In genomic region chr12:17347327-17348047, GRCm38 (mm10) we compare ENCODE assay signal across 7 mouse cellular contexts. TPM values are rescaled to one million over a fixed set of nuclear protein-coding genes. Genes with fewer than 3 reads are reported as not detected.
DNase-seq lines count a peak whose midpoint lies in the region; ATAC-seq lines count a peak whose summit lies in the region.

No protein-coding gene starts in this region.

- DNase-seq in B cell, adult 2 months = peak; percentile 47 to 51
- peak; percentile 17 to 24 for DNase-seq in cerebellum, postnatal 36 days
- DNase-seq in limb, embryonic 11.5 days (ENCODE audit: low spot score) = peak; percentile 29
- no peak for DNase-seq in right cerebral cortex, postnatal 36 days (ENCODE audit: low spot score in 2 of 2)

- no peaks in the 10 kb centered on the region for H3K9me3 ChIP-seq in heart, embryonic 13.5 days
- no peaks in the 10 kb centered on the region for H3K9me3 ChIP-seq in limb, embryonic 11.5 days (ENCODE audit: control insufficient read depth, low read length)
- no peaks in the 10 kb centered on the region for H3K9me3 ChIP-seq in midbrain, embryonic 13.5 days

- peak overlapping the region; percentile 93 for H3K4me3 ChIP-seq in heart, embryonic 13.5 days
- H3K4me3 ChIP-seq in limb, embryonic 11.5 days (ENCODE audit: low read depth, low read length) = peak overlapping the region; percentile 81
- H3K4me3 ChIP-seq in midbrain, embryonic 13.5 days (replicated peaks) = peak overlapping the region; percentile 79

- peak overlapping the region; percentile 89 for H3K9ac ChIP-seq in heart, embryonic 13.5 days
- H3K9ac ChIP-seq in limb, embryonic 11.5 days (ENCODE audit: low read length) = peak overlapping the region; percentile 83
- H3K9ac ChIP-seq in midbrain, embryonic 13.5 days (replicated peaks) = peak overlapping the region; percentile 81

- H3K27ac ChIP-seq in heart, embryonic 13.5 days (replicated peaks) = peak overlapping the region; percentile 54; the same call in 1 of the 2 replicates
- no peak overlapping the region for H3K27ac ChIP-seq in limb, embryonic 11.5 days (replicated peaks; ENCODE audit: low read depth, low read length)
- H3K27ac ChIP-seq in midbrain, embryonic 13.5 days = peak overlapping the region; percentile 45; the same call in 1 of the 2 replicates

- H3K4me1 ChIP-seq in heart, embryonic 13.5 days = peaks cover 16% of the 10 kb centered on the region
- H3K4me1 ChIP-seq in limb, embryonic 11.5 days (ENCODE audit: control insufficient read depth, insufficient read depth, low read length) = peaks cover 7% of the 10 kb centered on the region; the same call in 1 of the 2 replicates
- H3K4me1 ChIP-seq in midbrain, embryonic 13.5 days (replicated peaks) = peaks cover 17% of the 10 kb centered on the region

- H3K27me3 ChIP-seq in heart, embryonic 13.5 days (replicated peaks) = no peaks in the 10 kb centered on the region
- H3K27me3 ChIP-seq in limb, embryonic 11.5 days (ENCODE audit: control insufficient read depth, insufficient read depth, low read length) = no peaks in the 10 kb centered on the region
- H3K27me3 ChIP-seq in midbrain, embryonic 13.5 days = no peaks in the 10 kb centered on the region

- peak; percentile 16 for ATAC-seq in CD4-positive, CD25-positive, alpha-beta regulatory T cell, adult 4 months
- no peak for ATAC-seq in heart, embryonic 13.5 days (ENCODE audit: extremely low read depth, insufficient number of reproducible peaks, low FRiP score, low TSS enrichment)
- ATAC-seq in limb, embryonic 11.5 days (ENCODE audit: insufficient number of reproducible peaks, low FRiP score, low TSS enrichment, low read depth) = 0 out of 2 replicates have a peak, but pooled peaks have one; percentile 44
- peak; percentile 70 for ATAC-seq in midbrain, embryonic 13.5 days

- H3K36me3 ChIP-seq in heart, embryonic 13.5 days = peaks cover 21% of the 10 kb centered on the region
- H3K36me3 ChIP-seq in limb, embryonic 11.5 days (ENCODE audit: control insufficient read depth, insufficient read depth, low read length) = no peaks in the 10 kb centered on the region
- H3K36me3 ChIP-seq in midbrain, embryonic 13.5 days = peaks cover 19% of the 10 kb centered on the region

- 31% methylated on average over 11 of the region's 11 CpGs for WGBS in heart, embryonic 13.5 days
- 35% methylated on average over 11 of the region's 11 CpGs for WGBS in limb, embryonic 11.5 days
- 32% methylated on average over 11 of the region's 11 CpGs for WGBS in midbrain, embryonic 13.5 days

- peak overlapping the region; percentile 79 for H3K4me2 ChIP-seq in heart, embryonic 13.5 days
- H3K4me2 ChIP-seq in limb, embryonic 11.5 days (ENCODE audit: low read depth, severe bottlenecking) = peak overlapping the region; percentile 87
- peak overlapping the region; percentile 95 for H3K4me2 ChIP-seq in midbrain, embryonic 13.5 days (replicated peaks)

RNA-seq across cellular contexts. Expression of gene Nol10, which starts 0.8 kb away (rescaled TPM):
- 10 to 100 TPM; 29.4 to 39.4 TPM for polyA plus RNA-seq in CD4-positive, CD25-positive, alpha-beta regulatory T cell, adult 4 months (2017; shearing (Covaris generic))
- 13.2 and 13.8 TPM in 2 replicates for polyA plus RNA-seq in heart, embryonic 13.5 days (2015; fragmentation: Nextera tagmentation; extraction: Ambion mirVana)
- 35.4 and 39.2 TPM in 2 replicates for polyA plus RNA-seq in limb, embryonic 11.5 days (2014; fragmentation: Nextera tagmentation; extraction: Ambion mirVana)
- polyA plus RNA-seq in midbrain, embryonic 13.5 days (2015; fragmentation: Nextera tagmentation; extraction: Ambion mirVana) = 24.5 and 24.6 TPM in 2 replicates

RNA-seq across cellular contexts. Expression of gene Atp6v1c2, which starts 18.3 kb away (rescaled TPM):
- polyA plus RNA-seq in CD4-positive, CD25-positive, alpha-beta regulatory T cell, adult 4 months (2017; shearing (Covaris generic)) = not detected
- 0.21 TPM in 1 of 2 replicates, not detected in the other for polyA plus RNA-seq in heart, embryonic 13.5 days (2015; fragmentation: Nextera tagmentation; extraction: Ambion mirVana)
- 0.23 and 0.58 TPM in 2 replicates for polyA plus RNA-seq in limb, embryonic 11.5 days (2014; fragmentation: Nextera tagmentation; extraction: Ambion mirVana)
- polyA plus RNA-seq in midbrain, embryonic 13.5 days (2015; fragmentation: Nextera tagmentation; extraction: Ambion mirVana) = 0.36 and 0.62 TPM in 2 replicates

Comparison
In these comparisons a context has a peak if more than half of its experiments do, and no peak if none do; other contexts are left out.
1. DNase-seq: peak in B cell, adult 2 months (2 of 2), cerebellum, postnatal 36 days (2 of 2) and limb, embryonic 11.5 days (single experiment); none in right cerebral cortex, postnatal 36 days (0 of 2).
2. Peak in every context shown above with its lines, with median percentiles within 50 percentile points of each other: H3K4me2 ChIP-seq, H3K4me3 ChIP-seq and H3K9ac ChIP-seq.